Mouse (Mus musculus) heart, embryonic 13.5 days (tissue): ENCODE results near the gene Hpn. TPM values are rescaled to one million over a fixed set of nuclear protein-coding genes. Genes with fewer than 3 reads are reported as not detected.
A peak's percentile ranks its signal among the peaks of the same experiment; 100 is the strongest.

Experiments used
- ATAC-seq: fragments of 200-750 bp; cut with Nextera tagmentation; 2 replicates; pipeline ENCODE4 v1.8.0; 2017; ENCODE audit warnings: moderate TSS enrichment; ENCODE audit not compliant: insufficient number of reproducible peaks, low FRiP score, low TSS enrichment; ENCODE audit errors: extremely low read depth
- H3K27ac ChIP-seq: fragments of 300-500 bp; sonication (generic); replicated peaks from 2 replicates; pipeline ENCODE4 v1.5.1; 2015; ENCODE audit warnings: moderate library complexity, mild to moderate bottlenecking, inconsistent platforms
- H3K27me3 ChIP-seq: fragments of 300-500 bp; sonication (generic); replicated peaks from 2 replicates; pipeline ENCODE4 v1.6.1; 2015; ENCODE audit warnings: mild to moderate bottlenecking, inconsistent platforms
- H3K36me3 ChIP-seq: fragments of 300-500 bp; sonication (generic); 2 replicates; pipeline ENCODE4 v1.6.1; 2015; ENCODE audit warnings: mild to moderate bottlenecking, inconsistent platforms
- H3K4me1 ChIP-seq: fragments of 300-500 bp; sonication (generic); 2 replicates; pipeline ENCODE4 v1.6.1; 2015; ENCODE audit warnings: inconsistent platforms
- H3K4me2 ChIP-seq: fragments of 300-500 bp; sonication (generic); 2 replicates; pipeline ENCODE4 v1.6.1; 2015; ENCODE audit warnings: inconsistent platforms, mild to moderate bottlenecking, moderate library complexity
- H3K4me3 ChIP-seq: fragments of 300-500 bp; sonication (generic); 2 replicates; pipeline ENCODE4 v1.5.1; 2015; ENCODE audit warnings: moderate library complexity, mild to moderate bottlenecking, inconsistent platforms
- H3K9ac ChIP-seq: fragments of 300-500 bp; sonication (generic); 2 replicates; pipeline ENCODE4 v1.6.1; 2015; ENCODE audit warnings: inconsistent platforms, mild to moderate bottlenecking, moderate library complexity
- H3K9me3 ChIP-seq: fragments of 300-500 bp; sonication (generic); 2 replicates; pipeline ENCODE4 v1.6.1; 2016; ENCODE audit warnings: inconsistent platforms
- WGBS: fragments of 180-500 bp; shearing (Covaris S2); methylation state at CpG from one replicate; pipeline ENCODE4 v1.1.7; 2015; ENCODE audit warnings: mixed read lengths; 5-methylcytosine and 5-hydroxymethylcytosine counted together
- polyA plus RNA-seq: library from polyadenylated mRNA; unstranded; fragments of >200 nt; fragmentation: Nextera tagmentation; extraction: Ambion mirVana; gene quantifications from 2 replicates; pipeline ENCODE4 v1.2.1, GENCODE M21; 2015

Hpn gene
- polyA plus RNA-seq, 1 experiment from 2014 or later: 2.4 TPM

DNA sequence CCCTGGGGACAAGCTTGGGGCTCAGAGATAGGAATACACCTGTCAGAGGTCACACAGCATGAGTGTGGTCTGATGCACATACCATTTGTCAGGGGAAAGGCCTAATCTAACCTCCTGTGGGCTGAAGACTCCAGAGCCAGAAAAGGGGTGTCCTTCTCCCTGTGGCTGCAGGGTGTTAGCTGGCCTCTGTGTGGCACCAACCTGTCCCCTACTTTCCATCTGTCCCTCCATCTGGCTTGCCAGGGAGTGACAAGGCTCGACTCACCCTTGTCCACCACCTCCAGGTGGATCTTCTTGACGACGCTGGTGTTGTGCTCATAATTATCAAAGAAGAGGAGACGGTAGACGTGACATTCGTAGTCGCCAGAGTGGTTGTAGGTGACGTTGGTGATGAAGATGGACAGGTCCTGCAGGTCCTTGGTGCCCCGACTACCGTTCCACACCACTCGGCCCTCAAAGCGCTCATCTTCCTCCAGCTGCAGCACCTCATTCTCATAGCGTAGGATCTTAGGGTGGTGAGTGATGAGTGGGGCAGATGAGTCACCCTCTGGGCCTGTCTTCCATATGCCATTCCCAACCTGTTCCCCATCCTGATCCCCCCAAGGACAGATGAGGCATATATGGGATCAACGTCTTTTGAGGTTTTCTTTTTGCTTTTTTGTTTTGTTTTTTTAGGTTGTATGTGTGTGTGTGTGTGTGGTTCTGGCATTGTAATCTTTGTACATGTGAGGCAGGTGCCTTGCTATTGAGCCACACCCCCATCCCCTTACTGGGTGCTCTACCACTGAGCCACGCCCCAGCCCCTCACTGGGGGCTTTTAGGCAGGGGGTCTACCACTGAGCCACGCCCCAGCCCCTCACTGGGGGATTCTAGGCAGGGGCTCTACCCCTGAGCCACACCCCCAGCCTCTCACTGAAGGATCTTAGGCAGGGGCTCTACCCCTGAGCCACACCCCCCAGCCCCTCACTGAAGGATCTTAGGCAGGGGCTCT, 7.8 kb upstream of the Hpn start:
- 79% methylated on average over 16 of the region's 16 CpGs for WGBS
- H3K27ac ChIP-seq: no peak overlapping the region

DNA sequence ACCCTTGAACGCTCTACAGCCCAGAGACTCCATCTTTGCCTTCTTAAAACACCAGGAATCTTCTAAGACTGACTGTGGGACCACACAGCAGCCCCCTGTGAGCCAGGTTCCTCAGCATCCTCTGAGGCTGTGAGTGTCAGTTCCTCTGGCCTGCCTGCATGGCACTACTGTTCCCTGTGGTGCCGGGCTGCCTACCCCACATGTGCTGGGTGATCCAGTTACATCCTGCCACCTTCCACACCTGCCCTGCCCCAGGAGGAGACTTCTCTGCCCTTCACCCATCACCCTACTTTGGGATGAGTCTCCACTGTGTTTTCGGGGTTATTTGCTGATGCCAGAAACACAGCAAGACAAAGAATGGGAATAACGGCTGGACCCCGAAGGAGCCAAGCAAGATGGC, 4.5 kb upstream of the Hpn start:
- 72% methylated on average over 5 of the region's 5 CpGs for WGBS
- H3K27ac ChIP-seq: no peak overlapping the region

More for the DNA sequence above, 7.8 kb upstream of the Hpn start:
- H3K9ac ChIP-seq: no peak overlapping the region
- no peak overlapping the region for H3K4me3 ChIP-seq
- peaks cover 34% of the 10 kb centered on the region for H3K27me3 ChIP-seq
- no peaks in the 10 kb centered on the region for H3K9me3 ChIP-seq
- no peak overlapping the region for H3K4me2 ChIP-seq
- peaks cover 22% of the 10 kb centered on the region for H3K4me1 ChIP-seq
- H3K36me3 ChIP-seq: no peaks in the 10 kb centered on the region
- ATAC-seq: no peak

DNA sequence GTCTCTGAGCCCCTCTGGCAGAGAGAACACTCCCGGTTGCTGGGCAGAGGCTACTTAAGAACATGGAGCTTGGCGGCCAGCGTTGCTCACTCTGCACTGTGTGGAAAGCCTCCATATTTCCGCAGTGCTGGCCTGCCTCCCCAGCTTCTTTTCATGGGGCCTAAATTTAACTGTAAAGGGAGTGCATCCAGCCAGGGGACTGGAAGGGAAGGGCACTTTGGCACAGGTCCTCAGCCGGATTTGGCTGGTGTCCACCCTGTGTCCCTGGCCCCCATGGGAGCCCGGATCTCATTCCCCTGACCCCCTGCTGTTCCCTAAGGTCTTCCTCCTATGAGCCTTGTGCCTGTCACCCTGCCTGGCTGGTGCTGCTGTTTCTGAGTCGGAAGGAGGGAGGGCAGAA, 3.4 kb upstream of the Hpn start:
- Histone ChIP-seq H3K4me1 (peaks cover 24% of the 10 kb centered on the region), H3K36me3 (no peaks in the 10 kb centered on the region), H3K9ac (no peak overlapping the region), H3K4me2 (no peak overlapping the region), H3K27ac (no peak overlapping the region), H3K27me3 (no peaks in the 10 kb centered on the region), H3K4me3 (no peak overlapping the region), H3K9me3 (no peaks in the 10 kb centered on the region)
- ATAC-seq: no peak
- 55% methylated on average over 7 of the region's 7 CpGs for WGBS

More for the DNA sequence above, 4.5 kb upstream of the Hpn start:
- no peaks in the 10 kb centered on the region for H3K36me3 ChIP-seq
- ATAC-seq: no peak
- H3K9ac ChIP-seq: no peak overlapping the region
- H3K27me3 ChIP-seq: peaks cover 4% of the 10 kb centered on the region
- no peak overlapping the region for H3K4me2 ChIP-seq
- H3K9me3 ChIP-seq: no peaks in the 10 kb centered on the region
- no peak overlapping the region for H3K4me3 ChIP-seq
- H3K4me1 ChIP-seq: peaks cover 24% of the 10 kb centered on the region

DNA sequence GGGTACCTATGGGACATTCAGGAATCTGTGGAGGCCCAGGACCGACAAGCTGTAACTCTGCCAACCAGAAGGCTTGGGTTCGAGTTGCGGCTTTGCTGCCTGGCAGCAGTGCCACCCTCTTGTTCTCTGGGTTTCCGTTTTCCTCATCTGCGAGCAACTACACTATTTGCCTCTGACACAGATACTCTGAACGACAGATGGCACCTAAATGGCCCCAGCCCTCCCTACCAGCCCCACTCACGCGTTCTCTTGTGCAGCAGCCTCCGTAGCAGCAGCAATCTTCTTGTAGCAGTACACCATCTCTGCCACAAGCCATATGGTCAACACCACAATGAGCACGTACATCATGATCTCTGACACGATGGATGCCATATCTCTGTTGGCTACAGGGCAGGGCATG, 2.4 kb upstream of the Hpn start:
- no peak overlapping the region for H3K9ac ChIP-seq
- no peaks in the 10 kb centered on the region for H3K9me3 ChIP-seq
- no peak overlapping the region for H3K27ac ChIP-seq
- ATAC-seq: no peak
- WGBS: 89% methylated on average over 11 of the region's 11 CpGs
- no peaks in the 10 kb centered on the region for H3K36me3 ChIP-seq
- H3K27me3 ChIP-seq: no peaks in the 10 kb centered on the region
- no peak overlapping the region for H3K4me3 ChIP-seq
- no peak overlapping the region for H3K4me2 ChIP-seq
- peaks cover 24% of the 10 kb centered on the region for H3K4me1 ChIP-seq

DNA sequence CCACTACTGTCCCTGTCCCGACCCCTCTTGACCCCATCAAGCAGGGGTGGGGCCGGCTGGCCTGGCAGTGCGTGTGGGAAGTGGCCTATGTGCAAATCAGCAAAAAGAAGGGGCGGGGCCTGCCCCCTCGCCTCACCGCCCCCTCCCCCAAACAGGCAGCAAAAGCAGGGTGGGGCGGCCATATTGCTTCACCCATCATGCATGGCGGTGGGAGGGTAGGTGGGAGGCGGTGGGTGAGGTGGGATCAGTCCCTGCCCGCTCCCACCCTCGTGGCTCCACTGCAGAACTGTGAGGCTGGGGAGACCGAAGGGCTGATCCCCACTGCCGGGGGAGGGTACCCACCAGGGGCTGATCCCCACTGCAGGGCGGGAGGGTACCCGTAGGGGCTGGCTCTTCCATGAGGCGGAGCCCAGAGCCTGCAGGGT, 1.6 kb upstream of the Hpn start:
- Histone ChIP-seq H3K27me3 (no peaks in the 10 kb centered on the region), H3K9me3 (no peaks in the 10 kb centered on the region), H3K4me2 (no peak overlapping the region), H3K4me3 (no peak overlapping the region), H3K4me1 (peaks cover 25% of the 10 kb centered on the region), H3K36me3 (no peaks in the 10 kb centered on the region), H3K27ac (peak overlapping the region; percentile 70; the same call in 1 of the 2 replicates), H3K9ac (no peak overlapping the region)
- ATAC-seq: no peak
- 36% methylated on average over 16 of the region's 16 CpGs for WGBS

DNA sequence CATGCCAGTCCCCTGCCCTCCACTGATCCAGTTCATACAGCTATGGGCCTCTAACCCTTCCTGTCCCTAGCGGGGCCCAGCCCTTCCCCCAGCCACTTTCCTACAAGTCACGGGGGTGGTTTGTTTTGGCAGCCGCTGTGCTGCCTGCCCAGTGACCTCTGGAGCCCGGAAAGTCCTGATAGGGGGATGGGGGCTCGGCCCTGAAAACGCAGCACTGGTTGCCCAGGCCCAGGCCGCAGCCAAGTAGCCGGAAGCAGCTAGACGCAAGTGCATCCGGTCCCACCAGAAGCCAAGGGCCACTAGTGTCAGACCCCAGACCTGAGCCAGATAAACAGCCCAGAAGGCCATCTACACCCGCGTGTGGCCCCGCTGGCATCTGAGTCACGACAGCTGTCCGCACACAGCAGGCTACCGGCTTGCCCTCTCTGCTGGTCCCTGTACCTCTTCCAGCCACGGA, 525 bp upstream of the Hpn start:
- Histone ChIP-seq H3K4me3 (no peak overlapping the region; the same call in 1 of the 2 replicates), H3K9me3 (no peaks in the 10 kb centered on the region), H3K4me1 (peaks cover 34% of the 10 kb centered on the region), H3K4me2 (peak overlapping the region; percentile 48), H3K9ac (peak overlapping the region; percentile 51), H3K27ac (peak overlapping the region; percentile 70), H3K27me3 (no peaks in the 10 kb centered on the region), H3K36me3 (no peaks in the 10 kb centered on the region)
- ATAC-seq: peak; percentile 68
- 14% methylated on average over 17 of the region's 17 CpGs for WGBS

DNA sequence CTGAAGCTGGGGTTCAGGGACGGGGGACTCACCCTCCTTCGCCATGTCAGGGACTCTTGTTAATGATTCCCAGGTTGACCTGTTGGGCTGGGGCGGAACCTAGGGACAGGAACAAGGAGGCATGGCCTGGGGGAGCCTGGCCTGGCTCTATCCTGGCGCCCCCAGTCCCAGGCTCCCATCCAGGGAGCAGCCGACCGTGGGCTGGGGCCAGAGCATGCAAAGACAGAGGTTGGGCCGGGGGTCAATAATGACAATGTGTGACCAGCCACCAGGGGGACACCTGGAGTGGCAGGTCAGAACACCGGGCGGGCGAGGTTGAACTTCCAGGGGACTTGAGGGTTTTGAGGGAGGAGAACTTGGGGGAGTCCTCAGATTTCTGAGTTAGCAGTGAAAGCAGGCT, 444 bp downstream of the Hpn start:
- Histone ChIP-seq H3K27me3 (no peaks in the 10 kb centered on the region), H3K9me3 (no peaks in the 10 kb centered on the region), H3K4me3 (no peak overlapping the region), H3K4me1 (peaks cover 34% of the 10 kb centered on the region), H3K27ac (no peak overlapping the region), H3K9ac (no peak overlapping the region), H3K4me2 (0 out of 2 replicates have a peak overlapping the region, but pooled peaks have one; percentile 48), H3K36me3 (no peaks in the 10 kb centered on the region)
- WGBS: 62% methylated on average over 10 of the region's 10 CpGs
- no peak for ATAC-seq

DNA sequence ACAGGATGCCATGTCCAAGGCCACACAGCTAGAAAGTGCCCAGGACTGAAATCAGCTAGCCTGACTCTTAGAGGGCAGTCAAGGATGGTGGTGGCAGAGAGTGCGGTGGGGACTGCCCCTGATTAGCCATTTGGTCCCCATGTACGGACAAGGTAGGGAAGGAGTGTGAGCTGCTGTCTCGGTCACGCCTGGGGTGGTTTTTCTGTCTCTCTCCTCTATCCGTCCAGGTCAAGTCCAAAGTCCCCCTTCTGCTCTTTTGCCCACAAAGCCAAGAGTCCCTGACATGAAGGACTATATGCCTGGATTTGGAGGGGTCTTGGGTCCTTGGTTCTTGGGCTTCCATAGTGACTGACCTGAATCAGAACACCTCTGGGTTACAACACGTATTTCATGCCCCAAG, 1.3 kb downstream of the Hpn start:
- no peak overlapping the region for H3K4me3 ChIP-seq
- no peak for ATAC-seq
- H3K9ac ChIP-seq: no peak overlapping the region
- H3K4me1 ChIP-seq: peaks cover 42% of the 10 kb centered on the region
- H3K27me3 ChIP-seq: no peaks in the 10 kb centered on the region
- H3K9me3 ChIP-seq: no peaks in the 10 kb centered on the region
- no peak overlapping the region for H3K4me2 ChIP-seq
- no peaks in the 10 kb centered on the region for H3K36me3 ChIP-seq
- WGBS: 71% methylated on average over 6 of the region's 6 CpGs
- H3K27ac ChIP-seq: no peak overlapping the region

DNA sequence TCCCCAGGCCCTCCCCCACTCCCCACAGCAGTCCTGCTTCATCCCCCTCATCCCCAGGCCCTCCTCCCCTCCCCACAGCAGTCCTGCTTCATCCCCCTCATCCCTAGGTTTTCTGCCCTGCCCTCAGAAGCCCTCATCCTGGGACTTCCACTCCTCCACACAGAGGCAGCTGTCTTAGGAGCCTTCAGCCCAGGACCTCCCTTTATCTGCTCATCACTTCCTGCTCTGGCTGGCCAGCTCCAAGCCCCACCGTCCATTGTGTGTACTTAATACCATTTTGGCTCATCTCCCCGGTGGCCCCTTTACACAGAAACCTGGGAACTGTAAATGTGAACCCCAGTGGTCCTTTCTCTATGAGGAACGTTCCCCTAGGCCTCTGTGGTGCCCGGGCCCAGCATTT, 3.1 kb downstream of the Hpn start:
- no peak for ATAC-seq
- Histone ChIP-seq H3K36me3 (no peaks in the 10 kb centered on the region), H3K4me2 (no peak overlapping the region), H3K27me3 (no peaks in the 10 kb centered on the region), H3K9ac (no peak overlapping the region), H3K4me3 (no peak overlapping the region), H3K27ac (peak overlapping the region; percentile 54), H3K4me1 (peaks cover 39% of the 10 kb centered on the region), H3K9me3 (no peaks in the 10 kb centered on the region)
- 40% methylated on average over 4 of the region's 4 CpGs for WGBS

DNA sequence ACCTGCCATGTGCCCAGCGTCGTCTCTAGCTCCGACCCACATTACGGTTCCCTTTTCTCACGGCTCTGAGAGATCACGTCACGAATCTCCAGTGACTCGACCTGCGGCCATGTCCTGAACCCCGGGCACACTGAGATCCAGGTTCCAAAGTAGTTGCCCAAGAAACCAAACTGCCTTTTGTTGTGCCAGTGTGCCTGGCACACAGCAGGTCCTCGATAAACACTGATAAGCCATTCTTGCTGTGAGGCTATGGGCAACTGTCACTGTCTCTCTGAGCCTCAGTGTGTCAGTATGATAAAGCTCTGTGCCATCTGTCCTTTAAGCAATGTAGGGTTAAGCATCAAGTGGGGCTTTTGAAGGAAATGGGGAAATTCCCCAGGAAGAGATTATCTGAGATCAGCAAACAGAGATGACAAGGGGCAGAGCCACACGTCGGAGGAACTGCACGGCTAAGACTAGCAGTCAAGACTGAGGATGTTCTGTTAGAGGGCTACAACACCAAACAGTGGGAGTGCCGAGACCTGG, 4.2 kb downstream of the Hpn start:
- no peak overlapping the region for H3K27ac ChIP-seq
- no peak for ATAC-seq

DNA sequence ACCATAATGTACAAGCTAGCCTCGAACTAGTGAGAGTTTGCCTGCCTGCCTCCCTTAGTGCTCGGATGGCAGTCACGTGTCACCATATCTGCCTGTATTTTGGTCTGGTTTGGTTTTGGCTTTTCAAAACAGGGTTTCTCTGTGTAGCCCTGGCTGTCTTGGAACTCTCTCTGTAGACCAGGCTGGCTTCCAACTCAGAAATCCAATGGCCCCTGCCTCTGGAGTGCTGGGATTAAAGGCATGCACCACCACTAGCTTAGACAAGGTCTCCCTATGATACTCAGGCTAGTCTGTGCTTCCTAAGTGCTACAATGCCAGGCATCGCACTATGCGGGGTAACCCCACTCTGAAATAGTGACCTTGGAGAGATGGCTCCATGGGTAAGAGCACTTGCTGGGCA, 5.3 kb downstream of the Hpn start:
- no peaks in the 10 kb centered on the region for H3K36me3 ChIP-seq
- no peak overlapping the region for H3K9ac ChIP-seq
- H3K9me3 ChIP-seq: no peaks in the 10 kb centered on the region
- H3K4me3 ChIP-seq: no peak overlapping the region
- peaks cover 27% of the 10 kb centered on the region for H3K4me1 ChIP-seq
- H3K27ac ChIP-seq: no peak overlapping the region
- no peaks in the 10 kb centered on the region for H3K27me3 ChIP-seq
- no peak overlapping the region for H3K4me2 ChIP-seq
- 77% methylated on average over 5 of the region's 5 CpGs for WGBS
- ATAC-seq: no peak

More for the DNA sequence above, 4.2 kb downstream of the Hpn start:
- no peaks in the 10 kb centered on the region for H3K36me3 ChIP-seq
- 71% methylated on average over 15 of the region's 15 CpGs for WGBS
- H3K4me1 ChIP-seq: peaks cover 33% of the 10 kb centered on the region
- H3K27me3 ChIP-seq: no peaks in the 10 kb centered on the region
- H3K4me3 ChIP-seq: no peak overlapping the region
- no peak overlapping the region for H3K4me2 ChIP-seq
- no peaks in the 10 kb centered on the region for H3K9me3 ChIP-seq
- H3K9ac ChIP-seq: no peak overlapping the region
